Mouse (Mus musculus) adrenal gland, adult 2 months (tissue): ENCODE data around the gene Tnfrsf13c. TPM values are rescaled to one million over a fixed set of nuclear protein-coding genes. Genes with fewer than 3 reads are reported as not detected.

Source experiments
- DNase-seq: peaks from one replicate; pipeline ENCODE4 v3.0.0; 2021
- polyA plus RNA-seq: library from polyadenylated mRNA; depleted of rRNA; stranded (reverse); fragments of >200 nt; gene quantifications from 2 replicates; pipeline ENCODE4 v1.2.3, GENCODE M21; 2012
- total RNA-seq, 2 experiments: library from RNA; stranded (reverse); gene quantifications; 2 replicates each; pipeline ENCODE4 v1.2.3; 2021

Tnfrsf13c gene
- total and polyA plus RNA-seq, 3 experiments = 0.08 TPM; not detected in 2

DNA sequence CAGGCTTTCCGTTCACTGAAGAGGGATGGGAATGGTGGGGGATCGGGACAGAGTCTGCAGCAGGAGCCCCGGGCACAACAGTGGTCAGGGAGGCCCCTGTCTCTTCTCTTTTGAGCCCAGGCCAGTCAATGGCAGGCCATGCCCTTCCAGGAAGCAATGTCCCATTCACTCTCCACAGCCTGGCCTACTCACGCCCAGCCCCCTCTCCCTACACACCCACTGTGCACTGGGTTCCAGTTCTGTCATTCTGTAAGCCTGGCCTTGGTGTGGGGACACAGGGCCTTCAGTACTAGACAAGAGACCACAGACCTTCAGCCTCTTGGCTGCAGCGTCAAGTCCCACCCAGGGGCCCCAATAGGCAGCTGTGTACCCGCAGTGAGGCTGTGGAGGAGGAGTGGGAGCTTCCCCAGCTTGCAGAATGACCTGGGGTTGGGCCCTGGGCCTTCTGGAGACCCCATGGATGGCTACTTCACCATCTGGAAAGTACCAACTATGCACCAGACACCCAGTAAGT lies 6.0 kb upstream of the Tnfrsf13c start:
- DNase-seq = no peak

DNA sequence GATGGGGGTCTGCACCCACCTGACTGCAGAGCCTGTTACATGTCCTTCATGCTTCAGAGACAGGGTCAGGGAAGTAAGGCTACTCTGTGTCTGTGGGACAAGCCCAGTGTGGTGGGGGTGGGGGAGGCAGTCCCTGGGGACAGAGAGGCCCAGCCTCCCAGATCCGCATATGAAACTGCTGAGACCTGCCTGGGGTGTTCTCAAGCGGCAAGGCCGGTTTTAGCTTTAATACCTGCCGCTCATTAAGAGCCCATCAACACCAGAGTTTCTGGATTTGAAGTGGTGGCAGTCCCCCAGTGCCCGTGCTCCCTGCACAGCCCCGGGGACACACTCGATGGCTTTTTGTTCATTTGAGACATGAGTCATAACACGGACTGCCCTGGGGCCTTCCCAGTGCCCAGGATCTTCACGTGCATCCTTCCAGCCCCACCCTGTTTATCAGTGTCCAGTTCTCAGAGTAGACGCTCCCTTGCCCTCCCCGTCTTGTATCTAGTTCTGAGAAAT lies 5.4 kb upstream of the Tnfrsf13c start:
- DNase-seq = no peak

DNA sequence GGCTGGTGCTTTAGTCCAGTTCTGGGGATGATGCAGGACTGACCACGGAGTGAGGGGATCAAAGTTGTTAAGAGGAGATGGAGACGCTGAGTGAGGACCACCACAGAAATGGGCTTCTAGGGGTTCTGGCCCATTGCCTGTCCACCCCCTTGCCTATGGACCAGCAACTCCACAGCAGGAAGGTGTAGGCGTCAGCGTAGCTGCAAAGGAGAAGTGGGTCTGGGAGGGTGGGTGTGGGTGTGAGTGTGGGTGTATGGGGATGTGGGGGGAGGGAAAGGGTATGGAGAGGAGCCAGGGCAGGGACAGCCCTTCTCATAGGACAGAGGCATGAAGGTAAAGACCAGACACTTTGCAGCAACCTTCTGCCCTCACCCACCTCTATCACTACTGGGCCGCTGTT lies 1.6 kb upstream of the Tnfrsf13c start:
- no peak for DNase-seq

DNA sequence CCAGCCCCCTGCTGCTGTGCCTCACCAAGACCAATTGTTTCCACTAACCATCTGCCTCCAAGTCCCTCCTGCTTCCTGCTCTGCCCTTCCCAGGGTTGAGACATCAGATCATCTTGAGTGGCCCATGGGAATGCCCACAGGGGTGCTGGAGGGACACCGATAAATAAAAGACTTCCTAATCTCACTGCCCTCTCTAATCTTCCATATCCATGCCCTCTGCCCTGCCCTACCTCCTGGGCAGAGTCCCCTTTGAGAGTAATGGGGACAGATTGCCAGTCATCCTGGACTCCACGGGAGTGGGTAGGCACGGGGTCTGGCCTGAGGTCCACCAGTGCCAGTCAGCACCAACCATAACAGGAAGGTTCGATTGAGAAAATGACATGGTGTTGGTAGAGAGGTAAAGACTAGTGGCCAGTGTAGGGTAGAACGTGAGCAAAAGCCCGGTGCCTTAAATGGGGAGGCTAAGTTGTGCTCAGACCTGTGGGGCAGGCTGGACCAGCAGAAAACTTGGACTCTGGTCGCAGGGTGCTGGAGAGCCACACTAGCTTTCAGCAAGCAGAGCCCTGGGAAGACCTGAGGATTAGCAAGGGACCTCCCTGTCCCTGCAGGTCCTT lies 540 bp upstream of the Tnfrsf13c start:
- DNase-seq = no peak

DNA sequence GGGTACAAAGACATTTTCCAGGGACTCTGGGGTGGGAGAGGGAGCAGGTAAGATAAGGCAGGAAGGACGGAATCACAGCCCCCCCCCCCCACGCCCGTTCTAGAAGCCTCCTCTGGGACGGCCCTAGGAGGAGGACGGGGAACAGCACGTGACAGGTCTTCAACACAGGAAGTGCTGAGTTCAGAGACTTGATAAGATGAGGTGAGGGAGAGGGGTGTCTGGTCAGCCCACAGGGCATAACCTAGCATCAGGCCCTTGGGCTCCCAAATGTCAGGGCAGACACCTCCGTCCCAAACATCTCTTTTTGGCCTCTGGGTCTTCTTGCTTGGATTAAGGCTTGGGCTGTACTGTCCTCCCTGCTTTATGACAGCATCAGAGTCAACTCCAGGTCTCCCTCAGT lies 918 bp downstream of the Tnfrsf13c start:
- DNase-seq = no peak

DNA sequence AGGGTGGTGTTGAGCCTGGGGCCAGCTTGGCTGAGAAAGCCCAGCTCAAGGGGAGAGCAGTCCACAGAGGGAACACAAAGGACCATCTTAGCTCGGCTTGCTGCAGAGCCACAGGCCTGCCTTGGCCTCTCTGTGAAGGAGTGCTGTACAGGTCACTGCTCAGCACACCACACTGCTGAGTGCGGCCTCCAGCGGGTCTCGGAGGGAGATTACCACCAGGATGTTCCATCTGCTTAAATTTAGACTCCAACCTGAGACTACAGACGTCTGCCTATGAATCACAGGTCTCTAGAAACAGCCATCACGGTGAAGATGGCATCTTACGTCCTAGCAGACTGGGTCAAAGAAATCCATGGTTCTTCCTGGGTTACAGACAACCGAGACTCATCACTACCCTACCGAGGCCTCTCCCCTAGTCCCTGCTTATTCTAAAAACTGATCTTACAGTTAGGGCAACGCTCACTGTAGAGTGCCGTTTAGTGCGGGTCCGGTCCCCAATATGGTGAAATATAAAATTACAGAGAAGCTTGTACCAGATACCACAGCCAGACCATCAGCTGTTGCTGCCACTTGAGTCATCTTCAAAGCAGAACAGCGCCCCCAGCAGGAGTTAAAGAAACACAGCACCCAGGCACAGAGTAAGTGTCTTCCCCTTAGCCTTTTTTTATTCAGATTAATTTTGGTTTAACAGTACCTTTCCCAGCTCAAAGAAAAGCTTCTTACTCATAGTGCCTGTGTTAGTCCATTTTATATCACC lies 2.9 kb downstream of the Tnfrsf13c start:
- no peak for DNase-seq

DNA sequence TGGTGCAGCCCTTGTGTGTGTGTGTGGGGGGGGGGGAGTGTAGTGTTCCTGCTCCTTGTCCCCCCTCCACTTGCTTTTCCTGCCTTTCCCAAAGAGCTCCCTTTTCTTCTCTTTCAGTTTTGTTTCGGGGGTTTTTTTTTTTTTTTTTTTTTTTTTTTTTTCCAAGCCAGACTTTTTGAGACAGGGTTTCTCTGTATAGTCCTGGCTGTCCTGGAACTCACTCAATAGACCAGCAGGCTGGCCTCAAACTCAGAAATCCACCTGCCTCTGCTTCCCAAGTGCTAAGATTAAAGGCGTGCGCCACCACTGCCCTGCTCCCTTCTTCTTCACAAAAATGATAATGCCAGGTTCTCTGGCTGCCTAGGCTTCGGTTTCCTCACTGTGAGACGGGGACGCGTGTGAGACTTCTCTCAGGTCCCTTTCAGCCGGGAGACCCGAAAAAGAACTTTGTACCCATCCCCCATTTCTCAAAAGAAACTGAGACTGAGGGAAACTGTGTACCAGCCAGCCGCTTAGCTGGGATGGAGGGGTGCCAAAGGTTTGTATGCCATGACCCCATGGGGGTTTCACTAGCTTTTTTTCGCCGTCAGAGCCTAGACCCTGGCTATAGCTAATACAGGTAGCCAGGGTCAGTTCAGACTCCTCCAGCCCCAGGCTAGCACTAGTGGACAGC lies 4.0 kb downstream of the Tnfrsf13c start:
- DNase-seq = no peak

DNA sequence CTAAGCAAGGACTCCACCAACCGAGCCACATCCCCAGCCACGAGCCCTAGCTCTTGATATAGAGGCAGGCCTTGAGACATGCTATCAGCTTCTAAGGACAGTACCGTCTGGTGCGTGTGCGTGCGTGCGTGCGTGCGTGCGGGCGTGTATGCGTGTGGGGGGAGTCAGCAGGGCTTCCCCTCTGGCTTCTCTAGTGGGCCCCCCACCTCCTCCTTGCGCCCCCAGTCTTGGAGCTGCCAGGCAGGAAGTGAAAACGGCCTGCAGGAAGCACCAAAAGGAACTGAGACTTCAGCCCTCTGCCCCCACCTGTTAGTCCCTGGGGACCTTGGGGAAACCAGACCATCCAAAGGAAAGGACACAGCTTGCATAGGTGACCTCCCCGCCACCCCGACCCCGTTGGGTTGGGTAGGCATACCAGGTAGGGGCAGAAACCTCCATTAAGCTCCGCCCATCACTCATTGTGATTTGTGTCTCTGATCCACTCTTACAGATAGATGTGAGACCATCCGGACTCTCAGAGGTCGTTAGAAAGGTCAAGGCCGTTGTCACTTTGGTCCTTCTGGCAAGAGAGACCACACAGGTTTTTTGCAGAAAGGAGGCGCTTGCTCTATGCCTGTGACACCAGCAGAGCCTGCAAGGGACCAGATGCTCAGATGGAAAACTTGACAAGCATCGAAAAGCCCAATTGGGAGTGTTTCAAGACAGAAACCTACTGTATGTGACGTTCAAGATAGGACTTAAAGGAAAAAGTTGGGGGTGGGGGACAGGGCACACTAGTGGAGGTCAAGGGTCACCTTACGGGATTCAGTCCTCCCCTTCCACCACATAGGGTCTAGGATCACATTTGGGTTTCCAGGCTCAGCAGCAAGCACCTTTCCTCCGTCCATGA lies 5.1 kb downstream of the Tnfrsf13c start:
- DNase-seq = no peak

DNA sequence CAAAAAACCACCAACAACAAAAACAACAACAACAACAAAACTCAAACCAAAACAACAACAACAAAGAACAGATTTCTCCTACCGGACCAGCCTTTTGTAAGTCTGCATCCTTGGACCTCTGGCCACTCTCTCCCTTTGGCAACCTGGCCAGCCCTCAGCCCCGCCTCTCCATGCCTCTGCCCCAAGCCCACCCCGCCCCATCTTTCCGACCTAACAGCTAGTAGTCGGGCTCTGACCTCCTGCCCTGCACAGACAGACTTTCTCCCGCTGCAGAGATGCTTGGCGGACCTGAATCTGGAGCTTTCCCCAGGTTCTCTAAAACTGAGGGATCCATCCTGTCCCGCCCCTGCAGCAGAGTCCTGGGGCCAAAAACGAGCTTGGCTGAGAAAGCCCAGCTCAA lies 6.2 kb downstream of the Tnfrsf13c start:
- no peak for DNase-seq

DNA sequence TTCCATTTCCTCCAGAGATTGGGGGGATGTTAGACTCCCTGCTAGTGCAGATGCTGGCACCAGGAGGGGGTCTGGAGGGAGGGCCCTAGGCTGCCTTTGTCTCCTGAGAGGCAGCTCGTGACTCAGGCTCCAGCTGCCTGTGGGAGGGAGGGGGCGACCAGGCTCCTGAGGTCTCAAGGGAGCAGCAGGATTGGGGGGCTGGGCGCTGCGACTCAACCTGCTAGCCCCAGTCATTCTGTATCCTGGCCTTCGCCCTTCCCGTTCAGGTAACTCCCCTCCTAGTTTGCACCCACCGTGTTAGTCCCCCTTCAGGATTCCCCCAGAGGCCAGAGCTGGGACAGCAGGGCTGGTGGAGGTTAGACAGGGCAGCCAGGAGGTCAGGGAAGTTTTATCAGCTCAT lies 7.1 kb downstream of the Tnfrsf13c start:
- no peak for DNase-seq

DNA sequence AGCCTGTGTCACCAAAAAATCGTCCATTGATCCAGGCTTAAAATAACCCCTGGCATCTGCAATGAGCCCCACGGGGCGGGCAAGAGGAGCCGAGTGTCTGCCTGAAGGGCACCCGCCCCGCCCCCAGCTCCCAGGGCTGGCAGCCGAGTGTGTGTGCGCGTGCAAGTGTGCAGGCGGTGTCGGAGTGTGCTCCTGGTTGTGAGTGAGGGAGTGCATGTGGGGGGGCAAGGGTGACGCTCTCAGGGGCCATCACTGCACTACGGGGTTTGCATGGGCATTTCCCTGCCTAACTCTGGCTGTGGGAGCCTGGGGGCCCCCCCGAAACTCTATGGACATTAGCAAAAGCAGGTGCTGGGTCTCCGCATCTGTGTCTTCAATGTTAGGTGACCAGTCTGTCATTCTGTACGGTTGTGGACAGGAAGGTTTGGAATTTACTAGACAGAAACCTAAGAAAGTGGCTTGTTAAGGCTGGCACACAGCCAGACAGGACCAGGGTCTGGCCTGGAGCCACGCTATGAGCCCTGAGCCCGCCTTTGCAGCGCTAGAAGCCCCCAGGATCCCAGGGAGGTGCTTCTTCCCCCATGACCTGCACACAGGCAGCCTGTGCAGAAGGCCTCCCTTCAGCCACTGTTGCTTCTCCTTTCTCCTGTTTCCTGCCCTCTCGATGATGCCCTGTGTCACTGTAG lies 7.9 kb downstream of the Tnfrsf13c start:
- no peak for DNase-seq

DNA sequence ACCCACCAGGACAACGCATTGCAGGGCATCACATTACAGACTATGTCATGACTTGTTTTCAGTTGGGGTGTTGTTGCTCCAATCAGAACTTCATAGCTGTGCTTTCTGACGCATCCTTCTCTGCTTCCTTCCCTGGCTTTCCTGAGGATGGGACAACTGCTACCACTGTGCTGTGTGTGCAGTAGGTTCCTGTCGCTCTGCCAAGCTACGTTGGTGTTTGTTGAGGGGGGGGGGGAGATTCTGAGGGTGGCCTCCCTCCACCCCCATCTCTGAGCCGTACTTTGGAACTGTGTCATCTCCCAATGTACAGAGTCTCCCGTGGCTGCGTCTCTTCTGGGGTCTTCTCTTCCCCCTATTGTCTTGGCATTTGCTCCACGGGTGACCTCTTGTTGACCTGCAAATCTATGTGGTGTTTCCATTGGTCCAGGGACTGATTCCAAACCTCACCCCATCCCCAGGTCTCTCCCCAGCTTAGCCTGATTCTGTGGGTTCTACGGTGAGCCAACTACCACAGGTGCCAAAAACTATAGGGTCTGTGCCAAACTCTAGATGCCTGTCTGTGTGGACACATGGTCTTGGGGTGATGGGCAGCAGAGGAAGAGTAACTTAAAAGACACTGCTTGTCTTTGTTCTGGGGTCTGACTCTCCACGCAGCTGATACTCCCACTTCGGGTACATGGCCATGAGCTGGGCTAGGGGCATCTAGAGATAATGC lies 8.7 kb downstream of the Tnfrsf13c start:
- no peak for DNase-seq

DNA sequence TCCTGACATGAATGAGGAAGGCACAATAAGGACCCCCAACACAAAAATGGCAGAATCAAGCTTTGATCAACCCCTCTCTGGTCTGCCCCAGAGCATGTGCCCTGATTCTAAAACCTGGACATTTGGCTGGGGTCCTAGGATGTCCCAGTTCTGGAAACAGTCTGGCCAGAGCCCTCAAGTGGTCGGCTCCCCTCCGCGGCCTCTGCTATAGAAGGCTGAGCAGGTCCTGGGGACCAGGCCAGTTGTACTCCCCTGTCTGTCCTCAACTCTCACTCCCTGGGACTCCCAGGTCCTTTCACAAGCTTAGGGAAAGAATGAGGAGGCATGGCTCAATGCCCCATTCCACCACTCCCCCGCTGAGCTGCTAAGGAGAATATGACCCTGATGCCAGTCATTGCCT lies 10.9 kb downstream of the Tnfrsf13c start:
- DNase-seq = no peak

DNA sequence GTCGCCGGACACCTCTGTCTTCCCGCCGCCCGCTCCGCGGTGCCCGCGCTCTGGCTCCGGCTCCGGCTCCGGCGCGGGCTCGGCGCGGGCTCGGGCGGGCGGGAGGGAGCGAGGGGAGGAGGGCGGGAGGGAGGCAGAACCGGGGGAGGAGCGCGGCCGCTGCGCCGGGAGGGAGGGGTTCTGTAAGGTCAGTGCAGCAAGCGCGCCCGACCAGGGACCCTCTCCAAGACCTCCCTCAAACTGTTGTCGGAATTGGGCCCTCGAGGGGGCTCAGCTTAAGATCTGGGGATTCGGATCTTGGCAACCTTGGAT lies 11.5 kb downstream of the Tnfrsf13c start, which contains the start of gene Shisa8:
Shisa8 (minus strand) TSS at position 64 of the 312 bp plus-strand sequence.
- peak; percentile 36 for DNase-seq

DNA sequence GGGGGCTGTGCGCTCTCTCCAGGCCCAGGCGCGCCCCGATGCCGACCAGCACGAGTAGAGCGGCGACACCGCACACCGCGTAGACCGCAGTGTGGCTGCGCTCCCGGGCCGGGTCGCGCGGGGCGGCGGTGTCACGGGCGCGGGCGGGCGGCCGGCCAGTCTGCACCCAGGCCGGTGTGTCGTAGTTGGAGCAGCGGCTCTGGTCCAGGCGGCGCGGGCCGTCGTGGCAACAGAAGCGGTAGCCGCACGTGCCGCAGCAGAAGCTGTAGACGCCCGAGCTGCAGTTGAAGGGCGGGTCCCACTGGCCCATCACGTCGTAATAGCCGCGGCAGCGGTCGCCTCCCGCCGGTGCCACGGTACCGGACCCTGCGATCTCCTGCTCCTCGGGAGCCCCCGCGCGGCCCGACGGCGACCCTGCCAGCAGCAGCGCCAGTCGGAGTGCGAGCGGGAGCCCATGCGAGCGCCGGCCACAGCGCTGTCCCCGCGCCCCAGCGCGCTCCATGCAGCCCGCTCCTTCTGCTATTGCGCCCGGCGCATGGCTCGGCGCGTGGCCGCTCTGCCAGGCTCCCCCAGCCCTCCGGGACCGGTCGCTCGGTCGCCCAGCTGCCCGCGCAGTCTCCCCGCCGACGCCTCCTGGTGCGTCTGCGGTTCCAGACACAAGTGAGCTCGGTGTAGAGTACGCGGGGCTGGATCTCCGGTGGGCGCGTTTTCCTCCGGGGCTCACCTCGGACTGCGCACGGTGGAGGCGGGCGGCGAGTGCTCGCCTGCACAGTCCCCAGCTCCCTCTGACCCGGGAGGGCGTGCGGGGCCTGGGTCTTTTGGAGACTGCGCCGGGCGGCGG lies 12.0 kb downstream of the Tnfrsf13c start:
- peak; percentile 50 for DNase-seq

DNA sequence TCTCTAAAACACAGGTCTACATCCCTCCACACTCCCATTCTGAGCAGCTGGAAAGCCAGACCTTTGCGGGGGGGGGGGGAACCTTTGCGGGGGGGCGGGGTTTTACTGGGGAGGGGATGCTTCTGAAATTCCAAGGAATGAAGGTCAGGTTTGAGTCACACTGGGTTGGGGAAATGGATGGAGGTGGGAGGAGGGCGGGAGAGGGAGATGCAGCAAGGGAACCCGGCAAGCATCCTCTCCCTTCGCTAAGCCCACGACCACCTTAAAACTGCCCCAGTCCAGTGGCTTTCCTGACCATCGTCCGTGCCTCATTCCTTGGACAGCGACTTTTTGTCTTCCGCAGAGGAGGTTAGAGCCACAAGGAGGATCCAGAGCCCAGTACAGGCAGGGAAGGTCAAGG lies 12.9 kb downstream of the Tnfrsf13c start:
- DNase-seq = no peak

DNA sequence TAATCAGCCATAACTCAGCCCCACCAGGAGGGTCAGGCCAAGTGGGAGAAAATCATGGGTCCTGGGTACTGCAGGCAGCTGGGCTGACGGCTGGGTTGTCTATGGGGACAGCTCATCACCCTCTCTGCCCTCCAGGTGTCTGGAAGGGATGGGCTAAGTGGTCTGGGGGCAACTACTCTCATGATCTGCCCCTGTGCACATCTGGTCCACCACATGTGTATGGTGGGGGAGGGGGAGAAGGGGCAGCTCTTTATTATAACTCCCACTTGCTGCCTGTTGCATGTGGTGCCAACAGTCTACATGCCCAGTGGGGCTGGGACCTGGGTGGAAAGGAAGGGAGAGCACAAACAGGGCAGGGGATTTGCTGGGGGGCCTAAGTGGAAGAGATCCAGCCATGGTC lies 13.4 kb downstream of the Tnfrsf13c start:
- DNase-seq = no peak

DNA sequence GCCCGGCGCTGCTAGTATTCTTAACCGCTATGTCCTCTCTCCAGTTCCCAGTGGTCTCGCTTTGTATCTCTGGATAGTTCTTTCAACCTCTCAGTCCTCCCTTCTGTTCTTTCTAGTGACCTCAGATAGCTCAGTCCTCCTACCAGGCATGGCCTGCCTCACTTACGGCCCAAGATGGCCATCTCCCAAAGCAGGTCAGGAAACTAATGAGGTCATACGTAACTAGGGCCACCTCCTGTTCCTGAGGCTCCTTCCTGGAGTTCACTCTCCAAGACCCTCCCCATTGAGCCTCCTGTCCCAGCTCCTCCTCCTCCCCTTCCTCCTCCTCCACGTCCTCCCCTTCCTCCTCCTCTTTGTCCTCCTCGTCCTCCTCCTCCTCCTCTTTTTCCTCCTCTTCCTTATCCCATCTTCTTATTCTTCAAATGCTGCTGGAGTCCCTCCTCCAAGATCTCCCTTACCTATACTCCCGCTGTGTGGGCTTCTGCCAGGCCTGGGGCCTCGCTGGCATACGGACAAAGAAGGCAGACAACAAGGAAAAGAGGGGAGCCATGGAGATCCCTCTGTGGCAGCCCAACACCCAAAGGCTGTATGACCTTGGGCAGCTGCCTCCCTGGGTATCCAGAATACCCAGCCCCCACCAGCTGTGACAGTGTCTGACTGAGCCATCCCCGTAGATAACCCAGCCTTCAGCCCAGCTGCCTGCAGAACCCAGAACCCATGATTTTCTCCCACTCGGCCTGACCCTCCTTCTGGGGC lies 14.7 kb downstream of the Tnfrsf13c start:
- no peak for DNase-seq

DNA sequence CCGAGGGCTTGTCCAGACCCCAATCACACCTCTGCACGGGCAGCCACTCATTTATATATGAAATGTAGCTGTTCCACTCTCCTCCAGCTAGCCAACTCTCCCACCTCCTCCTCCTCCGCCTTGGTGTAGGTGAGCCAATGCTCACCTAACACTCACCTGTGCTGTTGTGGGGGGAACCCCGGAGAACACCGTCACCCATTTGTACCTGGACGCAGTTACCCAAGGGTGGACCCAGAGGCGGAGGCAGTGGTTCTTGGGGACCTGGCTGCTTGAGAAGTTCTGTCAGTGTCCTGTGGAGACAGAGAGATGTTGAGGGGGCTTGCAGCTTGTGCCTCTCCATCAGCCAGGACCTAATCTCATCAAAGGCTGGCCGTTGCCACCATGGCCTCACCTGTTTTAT lies 15.9 kb downstream of the Tnfrsf13c start:
- DNase-seq = no peak
